Mouse (Mus musculus): Measurements from ENCODE around the gene Tram2.

The Tram2 gene

GRCm38 (mm10) chr1:21067536-21068221, 11.3 kb downstream of the Tram2 start:
- no peak for DNase-seq (ENCODE audit: low spot score in 2 of 2)

DNA sequence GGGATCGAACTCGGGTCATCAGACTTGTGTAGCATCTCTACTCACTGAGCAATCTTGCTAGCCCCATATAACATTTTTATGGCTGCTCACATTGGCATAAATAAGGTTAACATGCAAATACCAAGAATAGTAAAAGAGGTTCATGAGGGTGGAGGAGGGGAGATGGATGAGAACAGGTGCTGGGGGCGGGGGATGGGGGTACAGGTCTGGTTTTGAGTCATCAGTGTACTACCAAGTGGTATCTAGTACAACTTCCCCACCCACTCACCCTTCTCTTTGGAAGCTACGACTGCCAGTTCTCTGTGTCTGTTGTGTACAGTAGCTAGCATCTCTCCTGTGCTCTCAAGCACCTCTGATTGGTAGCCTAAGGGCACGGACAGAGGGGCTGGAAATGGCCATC, 14.9 kb downstream of the Tram2 start:
- no peak for DNase-seq (ENCODE audit: low spot score in 2 of 2)

DNA sequence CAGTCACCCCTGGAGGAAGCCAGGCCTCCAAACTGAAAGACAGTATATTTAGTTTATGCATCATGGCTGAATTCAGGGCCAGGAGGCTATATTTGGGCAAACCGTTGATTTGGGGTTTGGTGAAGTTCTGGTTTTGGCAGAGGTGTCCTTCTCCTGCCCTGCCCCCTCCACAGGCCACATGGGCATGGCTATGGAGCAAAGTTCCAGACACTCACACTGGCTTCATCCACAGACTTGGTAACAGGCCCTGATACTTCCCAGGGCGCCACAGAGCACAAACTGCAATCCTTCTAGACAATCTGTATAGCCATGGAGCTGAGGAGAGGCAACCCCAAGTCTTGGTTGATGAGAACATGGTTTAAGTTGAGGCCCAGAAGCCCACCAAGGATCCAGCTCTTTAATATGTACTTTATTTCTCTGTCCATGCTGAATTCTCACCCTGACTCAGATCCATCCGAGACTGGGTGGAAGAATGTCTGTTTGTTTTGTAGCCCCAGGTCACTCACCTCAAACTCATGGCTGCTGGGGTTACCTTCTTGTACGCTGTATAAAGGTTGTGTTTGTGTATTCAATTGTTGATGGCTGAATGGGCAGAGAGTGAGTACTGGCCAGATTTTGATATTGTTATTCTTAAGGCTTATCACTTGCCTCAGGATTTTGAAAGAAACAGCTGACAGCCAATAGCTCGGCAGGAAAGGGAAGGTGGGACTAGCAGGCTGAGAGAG, 19.5 kb downstream of the Tram2 start:
- DNase-seq (ENCODE audit: low spot score in 2 of 2) = no peak

GRCm38 (mm10) chr1:21053009-21053408, 26.0 kb downstream of the Tram2 start:
- DNase-seq (ENCODE audit: low spot score in 2 of 2) = peak; percentile 25 to 30

DNA sequence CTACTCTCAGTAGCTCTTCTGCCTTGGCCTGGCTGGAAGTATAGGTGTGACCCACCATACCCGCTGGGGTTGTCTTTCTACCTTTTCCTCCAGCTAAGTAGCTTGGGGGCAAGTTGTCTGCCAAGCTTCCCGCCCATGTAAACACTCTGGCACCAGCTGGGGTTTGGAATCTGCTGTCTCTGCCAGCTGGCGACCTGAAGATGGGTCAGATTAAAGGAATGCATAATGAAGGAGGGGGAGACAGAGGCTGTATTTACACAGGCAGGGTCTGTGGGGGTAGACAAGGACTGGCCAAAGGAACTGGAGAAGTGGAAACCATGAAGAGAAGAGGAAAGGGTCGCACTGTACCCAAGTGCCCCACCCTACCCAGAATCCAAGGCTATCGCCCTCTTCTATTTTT, 26.4 kb downstream of the Tram2 start:
- peak; percentile 36 for DNase-seq (ENCODE audit: low spot score in 2 of 2)

- DNase-seq (ENCODE audit: low spot score in 2 of 2) = no peak
These were observed 26.9 kb downstream of the Tram2 start for GRCm38 (mm10) chr1:21052132-21052545.

- no peak for DNase-seq (ENCODE audit: low spot score in 2 of 2)
These were observed 30.0 kb downstream of the Tram2 start for GRCm38 (mm10) chr1:21049005-21049404.

GRCm38 (mm10) chr1:21048402-21048801, 30.6 kb downstream of the Tram2 start:
- DNase-seq (ENCODE audit: low spot score in 2 of 2) = no peak

DNA sequence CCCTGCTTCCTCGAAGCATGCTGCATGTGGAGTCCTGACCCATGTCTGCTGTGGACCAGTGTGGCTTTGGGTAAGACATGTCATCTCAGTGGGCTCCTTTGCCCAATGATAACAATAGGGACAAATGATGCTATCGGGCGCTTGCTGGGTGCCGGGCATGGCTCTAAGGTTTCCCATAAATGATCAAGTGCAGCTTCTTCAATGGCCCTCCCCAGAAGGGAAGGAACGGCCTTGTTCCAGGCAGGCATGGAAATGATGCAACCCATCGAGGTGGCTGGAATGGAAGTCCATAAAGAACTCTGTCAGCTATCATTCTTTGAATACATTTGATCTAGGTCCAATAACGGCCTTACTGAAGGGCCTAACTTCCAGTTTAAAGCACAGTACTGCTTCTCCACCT, 36.6 kb downstream of the Tram2 start:
- DNase-seq (ENCODE audit: low spot score in 2 of 2) = no peak

- no peak for DNase-seq (ENCODE audit: low spot score in 2 of 2)
These were observed 38.3 kb downstream of the Tram2 start for GRCm38 (mm10) chr1:21040610-21041326.

- no peak for DNase-seq (ENCODE audit: low spot score in 2 of 2)
These were observed 38.9 kb downstream of the Tram2 start for GRCm38 (mm10) chr1:21040173-21040572.

DNA sequence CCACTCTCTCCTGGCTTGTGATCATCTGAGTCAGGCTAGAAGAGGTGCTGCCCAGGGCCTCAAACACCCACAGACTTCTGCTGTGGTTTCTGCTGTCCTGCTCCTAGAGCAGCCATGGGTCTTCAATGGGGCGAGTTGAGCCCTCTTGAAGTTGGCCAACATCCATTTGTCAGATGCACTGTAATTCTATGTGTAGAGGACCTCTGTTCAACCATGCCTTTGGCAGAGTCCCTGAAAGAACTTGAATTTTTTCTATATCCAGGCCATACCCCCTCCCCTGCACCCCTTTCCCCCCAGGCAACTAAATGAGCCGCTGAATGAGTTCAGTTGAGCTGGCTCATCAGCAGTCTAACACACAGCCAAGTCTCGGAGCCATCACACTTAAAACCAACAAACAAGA, 39.5 kb downstream of the Tram2 start:
- DNase-seq (ENCODE audit: low spot score in 2 of 2) = no peak

- no peak for DNase-seq (ENCODE audit: low spot score in 2 of 2)
These were observed 41.0 kb downstream of the Tram2 start for GRCm38 (mm10) chr1:21037881-21038601.

- no peak for DNase-seq (ENCODE audit: low spot score in 2 of 2)
These were observed 43.2 kb downstream of the Tram2 start for GRCm38 (mm10) chr1:21035878-21036277.

GRCm38 (mm10) chr1:21033792-21034119, 45.3 kb downstream of the Tram2 start:
- no peak for DNase-seq (ENCODE audit: low spot score in 2 of 2)

GRCm38 (mm10) chr1:21033065-21033791, 45.8 kb downstream of the Tram2 start:
- DNase-seq (ENCODE audit: low spot score in 2 of 2) = no peak

DNA sequence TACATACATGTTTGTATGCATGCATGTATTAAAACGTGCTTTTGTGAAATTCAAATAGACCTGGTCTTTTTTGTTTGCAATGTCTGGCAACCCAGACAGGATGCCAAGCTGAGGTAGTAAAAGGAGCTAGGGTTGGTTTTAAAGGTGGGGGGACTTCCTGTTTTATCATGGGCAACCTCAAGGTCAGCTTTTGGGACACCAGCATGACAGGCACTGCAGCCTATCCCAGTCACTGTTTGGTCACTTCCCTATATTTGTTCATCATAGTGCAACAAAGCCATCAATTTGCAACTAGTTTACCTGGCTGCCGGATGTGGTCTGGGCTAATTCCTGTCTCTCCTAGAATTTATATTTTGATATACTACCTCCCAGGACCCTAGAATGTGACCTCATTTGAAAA, 47.4 kb downstream of the Tram2 start:
- DNase-seq (ENCODE audit: low spot score in 2 of 2) = no peak

DNA sequence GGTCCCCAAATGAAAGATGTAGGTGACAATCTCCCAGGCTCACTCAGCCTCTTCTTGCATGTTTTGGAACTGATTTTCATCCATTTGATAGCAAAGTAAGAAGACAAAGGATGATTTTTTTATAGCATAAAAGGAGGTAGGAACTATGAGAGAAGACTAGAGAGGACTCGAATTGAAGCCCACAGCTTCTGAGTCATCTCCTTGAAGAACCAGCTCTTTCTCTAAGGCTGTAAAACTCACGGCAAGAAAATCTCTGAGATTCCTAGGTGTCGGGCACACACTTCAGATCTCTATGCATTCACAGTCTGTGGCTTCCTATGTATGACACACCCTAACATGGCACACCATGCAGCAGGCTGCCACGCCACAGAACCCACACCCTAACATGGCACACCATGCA, 50.0 kb downstream of the Tram2 start:
- DNase-seq (ENCODE audit: low spot score in 2 of 2) = no peak

GRCm38 (mm10) chr1:21026534-21026933, 52.5 kb downstream of the Tram2 start:
- DNase-seq (ENCODE audit: low spot score in 2 of 2) = no peak

DNA sequence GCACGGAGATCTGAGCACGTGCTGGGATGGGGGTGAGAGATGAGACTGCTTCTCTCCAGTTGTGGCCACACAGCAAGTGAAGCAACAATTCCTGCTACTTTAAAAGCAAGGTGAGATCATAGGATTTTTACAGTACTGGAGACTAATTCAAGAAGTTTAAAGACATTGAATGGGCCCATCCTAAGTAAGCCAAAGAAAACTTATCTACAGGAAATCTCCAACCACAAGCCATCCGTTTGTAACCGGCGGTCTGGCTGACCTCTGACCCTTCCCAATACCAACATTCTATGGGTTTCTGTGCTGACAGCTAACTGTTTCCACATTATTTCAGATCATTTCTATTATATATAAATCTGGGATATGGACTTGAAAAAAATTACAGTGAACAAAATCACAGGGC, 53.8 kb downstream of the Tram2 start:
- DNase-seq (ENCODE audit: low spot score in 2 of 2) = no peak

- no peak for DNase-seq (ENCODE audit: low spot score in 2 of 2)
These were observed 55.9 kb downstream of the Tram2 start for GRCm38 (mm10) chr1:21023101-21023500.

- no peak for DNase-seq (ENCODE audit: low spot score in 2 of 2)
These were observed 64.6 kb downstream of the Tram2 start for GRCm38 (mm10) chr1:21014463-21014862.

All from frontal cortex, postnatal 10 days (tissue).